Mouse (Mus musculus): ENCODE data around the gene Cars2. TPM values are rescaled to one million over a fixed set of nuclear protein-coding genes. Genes with fewer than 3 reads are reported as not detected.
A peak's percentile ranks its signal among the peaks of the same experiment; 100 is the strongest.

Gene Cars2
- polyA plus RNA-seq, 1 experiment from 2014 or later: 22.9 TPM

DNA sequence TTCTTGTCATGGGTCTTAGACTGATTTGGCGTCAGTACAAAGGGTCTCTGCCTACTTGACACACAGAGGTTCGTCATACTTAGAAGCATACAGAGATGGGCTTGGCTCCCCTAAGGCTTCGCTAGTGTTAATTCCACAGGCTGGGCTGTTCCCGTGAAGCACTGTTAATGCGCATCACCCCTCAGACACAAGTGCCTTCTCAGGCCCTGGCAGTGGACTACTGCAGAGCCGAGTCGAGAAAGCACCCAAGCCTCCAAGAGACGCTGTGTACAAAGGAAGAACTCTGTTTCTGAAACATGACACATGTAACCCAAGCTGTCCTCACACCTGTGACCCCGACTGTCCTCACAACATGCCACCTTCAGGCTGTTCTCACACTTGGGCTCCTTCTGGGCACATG, 9.6 kb upstream of the Cars2 start:
- H3K36me3 ChIP-seq (ENCODE audit: control insufficient read depth, insufficient read depth, low read length): peaks cover 22% of the 10 kb centered on the region
- no peak overlapping the region for H3K9ac ChIP-seq (ENCODE audit: low read depth, low read length)

DNA sequence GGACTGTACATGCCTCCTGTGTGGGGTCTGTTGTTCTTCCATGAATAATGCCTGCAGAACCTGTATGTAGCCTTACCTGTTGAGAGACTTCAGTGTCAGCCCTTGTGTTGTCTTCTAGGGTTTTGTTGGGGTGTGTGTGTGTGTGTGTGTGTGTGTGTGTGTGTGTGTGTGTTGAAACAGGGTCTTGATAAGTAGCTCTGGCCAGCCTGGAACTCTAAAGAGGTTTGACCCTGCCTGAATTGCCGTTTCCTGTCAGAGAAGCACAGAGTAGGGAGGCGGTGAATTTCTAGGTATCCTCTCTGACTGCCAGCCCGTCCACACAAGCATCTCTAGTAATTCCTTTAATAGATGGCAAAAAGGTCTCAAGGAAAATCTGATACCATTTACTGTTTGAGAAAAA, 8.9 kb upstream of the Cars2 start:
- Histone ChIP-seq H3K9me3 (replicated peaks; ENCODE audit: control insufficient read depth, low read length) (0 out of 2 replicates have a peak, but pooled peaks cover 1% of the 10 kb centered on the region), H3K27ac (ENCODE audit: low read depth, low read length) (no peak overlapping the region), H3K27me3 (ENCODE audit: control insufficient read depth, insufficient read depth, low read length) (no peaks in the 10 kb centered on the region), H3K4me2 (peak overlapping the region; percentile 66), H3K4me1 (ENCODE audit: control insufficient read depth, insufficient read depth, low read length) (peaks cover 15% of the 10 kb centered on the region), H3K36me3 (ENCODE audit: control insufficient read depth, insufficient read depth, low read length) (peaks cover 20% of the 10 kb centered on the region), H3K9ac (ENCODE audit: low read depth, low read length) (peak overlapping the region; percentile 83; the same call in 1 of the 2 replicates), H3K4me3 (ENCODE audit: low read depth, low read length) (peak overlapping the region; percentile 87; the same call in 1 of the 2 replicates)
- ATAC-seq (replicated peaks; ENCODE audit: insufficient number of reproducible peaks, low FRiP score, low TSS enrichment): no peak
- WGBS (ENCODE audit: insufficient replicate concordance): 47% methylated on average over 3 of the region's 3 CpGs

More for the DNA sequence above, 9.6 kb upstream of the Cars2 start:
- H3K4me3 ChIP-seq (ENCODE audit: low read depth, low read length): no peak overlapping the region
- H3K27ac ChIP-seq (ENCODE audit: low read depth, low read length): no peak overlapping the region
- no peaks in the 10 kb centered on the region for H3K27me3 ChIP-seq (ENCODE audit: control insufficient read depth, insufficient read depth, low read length)
- peaks cover 13% of the 10 kb centered on the region for H3K4me1 ChIP-seq (ENCODE audit: control insufficient read depth, insufficient read depth, low read length)
- no peak overlapping the region for H3K4me2 ChIP-seq
- 0 out of 2 replicates have a peak, but pooled peaks cover 2% of the 10 kb centered on the region for H3K9me3 ChIP-seq (replicated peaks; ENCODE audit: control insufficient read depth, low read length)
- ATAC-seq (replicated peaks; ENCODE audit: insufficient number of reproducible peaks, low FRiP score, low TSS enrichment): no peak
- 84% methylated on average over 9 of the region's 9 CpGs for WGBS (ENCODE audit: insufficient replicate concordance)

DNA sequence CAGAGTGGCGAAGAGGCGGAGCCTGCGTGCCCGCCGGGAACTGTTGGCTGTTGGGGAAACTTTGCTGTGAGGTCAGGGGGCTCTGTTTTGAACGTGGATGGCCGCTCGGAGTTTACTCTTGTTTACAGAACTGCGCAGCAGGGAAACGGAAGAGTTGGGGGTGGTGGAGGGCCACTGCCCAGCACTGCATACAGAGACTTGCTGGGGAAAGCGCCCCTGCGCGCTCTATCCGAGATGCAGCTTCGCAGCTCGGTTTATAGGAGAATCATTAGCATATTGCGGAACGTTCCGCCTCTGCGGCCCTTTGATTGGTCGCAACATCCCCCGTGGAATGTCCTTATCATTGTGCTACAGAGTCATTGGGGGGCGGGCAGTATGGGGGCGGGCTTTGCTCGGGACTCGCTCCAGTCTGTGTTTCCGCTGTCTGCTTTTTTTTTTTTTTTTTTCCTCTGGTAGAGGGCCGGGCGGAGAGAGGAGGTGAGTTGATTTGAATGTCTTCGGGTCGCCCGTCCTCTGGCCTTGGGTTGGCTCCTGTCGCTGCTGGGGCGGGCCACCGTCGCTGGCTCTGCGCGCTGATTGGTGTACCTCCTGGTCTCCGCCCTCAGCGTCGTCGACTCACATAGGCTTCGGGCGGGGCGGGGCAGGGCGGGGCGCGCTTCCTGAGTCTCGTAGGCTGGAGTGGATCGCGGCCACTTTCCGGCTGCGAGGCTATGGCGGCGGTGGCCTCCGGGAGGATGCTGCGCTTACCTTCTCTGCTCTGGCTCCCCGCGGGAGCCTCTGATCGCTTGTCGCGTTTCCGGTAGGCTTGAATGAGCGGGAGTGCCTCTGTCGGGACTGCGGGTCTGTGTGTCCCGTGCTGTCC, 7.4 kb upstream of the Cars2 start:
- peak; percentile 84 for ATAC-seq (replicated peaks; ENCODE audit: insufficient number of reproducible peaks, low FRiP score, low TSS enrichment)
- Histone ChIP-seq H3K36me3 (ENCODE audit: control insufficient read depth, insufficient read depth, low read length) (0 out of 2 replicates have a peak, but pooled peaks cover 7% of the 10 kb centered on the region), H3K9me3 (replicated peaks; ENCODE audit: control insufficient read depth, low read length) (no peaks in the 10 kb centered on the region), H3K9ac (ENCODE audit: low read depth, low read length) (peak overlapping the region; percentile 95), H3K4me2 (peak overlapping the region; percentile 91), H3K4me3 (ENCODE audit: low read depth, low read length) (peak overlapping the region; percentile 87), H3K27me3 (ENCODE audit: control insufficient read depth, insufficient read depth, low read length) (no peaks in the 10 kb centered on the region), H3K4me1 (ENCODE audit: control insufficient read depth, insufficient read depth, low read length) (peaks cover 18% of the 10 kb centered on the region), H3K27ac (ENCODE audit: low read depth, low read length) (peak overlapping the region; percentile 99)
- WGBS (ENCODE audit: insufficient replicate concordance): under 1% methylated on average over 67 of the region's 67 CpGs

DNA sequence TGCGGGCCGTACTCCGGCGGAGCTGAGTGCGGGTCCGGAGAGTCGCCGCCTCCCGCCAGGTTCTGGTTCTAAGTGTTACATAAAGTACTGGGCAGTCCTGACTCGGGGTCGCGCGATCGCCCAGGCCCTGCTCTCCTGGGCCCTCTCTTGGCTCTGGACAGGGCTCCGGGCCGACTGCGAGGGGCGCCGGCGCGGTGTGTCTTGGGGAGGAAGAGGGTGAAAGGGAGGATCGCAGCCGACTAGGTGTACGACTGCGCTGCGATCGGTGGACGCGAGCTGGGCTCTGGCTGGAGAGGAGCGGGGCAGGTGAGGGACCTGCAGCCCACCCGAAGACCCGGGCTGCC, 6.8 kb upstream of the Cars2 start:
- H3K27me3 ChIP-seq (ENCODE audit: control insufficient read depth, insufficient read depth, low read length): no peaks in the 10 kb centered on the region
- WGBS (ENCODE audit: insufficient replicate concordance): 1% methylated on average over 32 of the region's 32 CpGs
- ATAC-seq (replicated peaks; ENCODE audit: insufficient number of reproducible peaks, low FRiP score, low TSS enrichment): no peak
- H3K9me3 ChIP-seq (replicated peaks; ENCODE audit: control insufficient read depth, low read length): no peaks in the 10 kb centered on the region
- peak overlapping the region; percentile 95 for H3K9ac ChIP-seq (ENCODE audit: low read depth, low read length)
- H3K4me2 ChIP-seq: peak overlapping the region; percentile 91
- peaks cover 18% of the 10 kb centered on the region for H3K4me1 ChIP-seq (ENCODE audit: control insufficient read depth, insufficient read depth, low read length)
- peak overlapping the region; percentile 99 for H3K27ac ChIP-seq (ENCODE audit: low read depth, low read length)
- H3K36me3 ChIP-seq (ENCODE audit: control insufficient read depth, insufficient read depth, low read length): 0 out of 2 replicates have a peak, but pooled peaks cover 7% of the 10 kb centered on the region
- peak overlapping the region; percentile 87 for H3K4me3 ChIP-seq (ENCODE audit: low read depth, low read length)

DNA sequence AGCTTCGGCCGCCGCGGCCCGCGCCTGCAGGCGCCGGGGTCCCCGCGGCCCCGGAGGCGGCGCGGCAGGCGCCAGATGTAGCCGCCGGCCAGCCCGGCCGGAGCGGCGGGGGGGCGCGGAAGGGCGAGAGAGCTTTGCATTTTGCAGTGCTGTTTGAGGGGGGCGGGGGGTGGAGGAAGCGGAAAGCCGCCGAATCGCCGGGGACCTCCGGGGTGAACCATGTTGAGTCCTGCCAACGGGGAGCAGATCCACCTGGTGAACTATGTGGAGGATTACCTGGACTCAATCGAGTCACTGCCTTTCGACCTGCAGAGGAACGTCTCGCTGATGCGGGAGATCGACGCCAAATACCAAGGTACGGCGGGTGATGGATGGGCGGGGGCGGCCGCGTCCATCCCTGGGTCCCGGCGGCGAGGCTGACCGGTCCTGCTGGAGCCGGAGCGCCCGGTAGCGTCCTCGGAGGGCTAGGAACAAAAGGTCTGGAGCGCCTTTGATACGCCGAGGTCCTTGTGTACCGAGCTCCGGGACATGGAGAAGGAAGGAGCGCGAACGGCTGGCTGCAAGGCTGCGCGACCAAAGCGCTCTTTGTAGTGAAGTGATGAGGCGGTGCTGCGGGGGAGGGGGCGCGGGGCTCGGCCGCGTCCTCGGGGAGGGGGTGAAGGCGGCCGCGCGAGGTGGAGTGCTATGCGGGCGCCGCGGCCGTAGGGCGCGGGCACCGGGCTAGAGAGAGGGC, 6.3 kb upstream of the Cars2 start:
- H3K27me3 ChIP-seq (ENCODE audit: control insufficient read depth, insufficient read depth, low read length): no peaks in the 10 kb centered on the region
- H3K4me3 ChIP-seq (ENCODE audit: low read depth, low read length): peak overlapping the region; percentile 87
- no peak for ATAC-seq (replicated peaks; ENCODE audit: insufficient number of reproducible peaks, low FRiP score, low TSS enrichment)
- H3K9me3 ChIP-seq (replicated peaks; ENCODE audit: control insufficient read depth, low read length): no peaks in the 10 kb centered on the region
- WGBS (ENCODE audit: insufficient replicate concordance): under 1% methylated on average over 84 of the region's 85 CpGs
- H3K4me2 ChIP-seq: peak overlapping the region; percentile 91
- H3K27ac ChIP-seq (ENCODE audit: low read depth, low read length): peak overlapping the region; percentile 99
- peak overlapping the region; percentile 95 for H3K9ac ChIP-seq (ENCODE audit: low read depth, low read length)
- peaks cover 18% of the 10 kb centered on the region for H3K4me1 ChIP-seq (ENCODE audit: control insufficient read depth, insufficient read depth, low read length)
- H3K36me3 ChIP-seq (ENCODE audit: control insufficient read depth, insufficient read depth, low read length): 0 out of 2 replicates have a peak, but pooled peaks cover 7% of the 10 kb centered on the region

DNA sequence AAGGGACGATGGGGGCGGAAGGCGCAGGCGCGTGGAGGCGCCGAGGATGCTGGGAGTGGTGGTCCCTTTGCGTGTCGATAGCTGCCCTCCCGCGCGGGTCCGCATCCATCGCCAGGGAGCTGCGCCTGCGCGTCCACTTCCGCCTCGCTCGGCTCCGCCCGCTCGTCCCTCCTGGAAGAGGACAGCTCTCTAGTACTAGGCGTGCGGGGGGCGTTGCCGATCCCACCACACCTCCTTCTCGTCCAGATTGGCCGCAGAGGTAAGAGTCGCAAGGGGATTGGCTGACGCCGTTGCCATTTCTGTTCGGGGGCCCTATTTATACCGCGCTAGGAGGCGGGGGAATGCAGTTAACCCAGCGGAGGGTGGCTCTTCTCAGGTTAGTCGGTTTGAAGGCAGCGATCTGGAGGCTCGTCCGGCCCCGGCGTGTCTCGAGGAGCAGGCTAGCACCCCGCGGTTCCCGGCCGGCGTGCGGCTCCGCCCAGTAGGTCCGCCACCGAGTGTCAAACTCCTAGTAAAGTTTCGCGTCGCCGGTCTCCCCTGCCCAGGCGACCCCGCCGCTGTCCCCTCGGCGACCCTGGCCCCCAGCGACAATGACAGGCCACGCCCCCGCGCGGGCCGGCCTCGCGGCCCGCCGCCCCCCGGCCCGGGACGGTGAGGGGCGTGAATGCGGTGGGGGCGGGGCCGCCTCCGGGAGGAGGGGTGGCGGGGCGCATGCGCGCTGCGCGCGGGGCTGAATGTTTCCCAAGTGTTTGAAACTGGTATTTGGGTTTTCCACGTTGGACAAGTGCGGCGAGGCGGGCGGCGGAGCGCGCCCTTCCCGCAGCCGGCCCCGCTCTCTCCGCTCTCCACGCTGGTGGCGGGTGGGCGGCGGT, 5.4 kb upstream of the Cars2 start:
- Histone ChIP-seq H3K9ac (ENCODE audit: low read depth, low read length) (peak overlapping the region; percentile 95), H3K4me1 (ENCODE audit: control insufficient read depth, insufficient read depth, low read length) (peaks cover 20% of the 10 kb centered on the region), H3K9me3 (replicated peaks; ENCODE audit: control insufficient read depth, low read length) (no peaks in the 10 kb centered on the region), H3K27me3 (ENCODE audit: control insufficient read depth, insufficient read depth, low read length) (no peaks in the 10 kb centered on the region), H3K4me2 (peak overlapping the region; percentile 91), H3K36me3 (ENCODE audit: control insufficient read depth, insufficient read depth, low read length) (no peaks in the 10 kb centered on the region), H3K4me3 (ENCODE audit: low read depth, low read length) (peak overlapping the region; percentile 87), H3K27ac (ENCODE audit: low read depth, low read length) (peak overlapping the region; percentile 99)
- ATAC-seq (replicated peaks; ENCODE audit: insufficient number of reproducible peaks, low FRiP score, low TSS enrichment): peak; percentile 86
- WGBS (ENCODE audit: insufficient replicate concordance): under 1% methylated on average over 103 of the region's 103 CpGs

DNA sequence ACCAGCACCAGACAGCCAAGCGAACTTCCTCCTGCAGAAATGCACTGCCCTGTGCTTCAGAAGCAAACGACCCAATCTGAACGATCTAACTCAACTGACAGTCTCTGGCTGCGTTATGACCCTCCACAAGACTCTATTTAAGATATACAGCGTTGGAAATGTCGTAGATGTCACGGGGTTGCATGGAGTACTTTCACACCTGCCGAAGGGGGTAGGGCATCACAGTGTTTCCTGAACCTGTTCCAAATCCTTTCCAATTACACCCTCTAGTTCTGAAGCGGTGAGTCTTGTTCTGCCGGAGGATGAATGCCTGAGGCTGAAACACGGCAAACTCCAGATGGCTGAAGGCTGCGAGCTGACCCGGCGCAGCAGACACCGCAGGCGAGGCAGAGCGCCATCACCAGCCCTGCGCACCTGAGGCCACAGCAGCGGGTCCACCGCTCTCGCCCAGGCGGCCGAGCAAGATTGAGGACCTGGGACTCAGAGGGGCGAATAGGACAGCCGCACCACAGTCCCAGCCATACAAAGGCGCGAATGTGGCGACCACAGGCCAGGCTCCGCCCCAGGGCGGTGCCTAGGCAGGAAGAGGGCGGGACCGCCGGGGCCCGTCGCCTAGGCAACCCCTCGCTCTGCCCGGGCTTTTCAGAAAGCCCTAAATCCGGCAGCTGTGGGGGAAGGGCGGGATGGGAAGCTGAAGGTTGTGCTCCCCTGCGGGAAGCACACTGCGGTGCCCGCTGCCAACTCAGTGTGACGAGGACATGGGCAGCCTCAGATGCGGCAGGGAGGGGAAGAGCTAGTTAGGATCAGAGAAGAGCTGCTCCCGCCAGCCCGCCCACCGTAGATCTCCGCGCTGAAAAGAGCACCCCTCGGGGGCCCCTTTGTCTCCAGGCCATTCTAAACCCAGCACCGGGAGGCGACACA, 4.5 kb upstream of the Cars2 start, which contains the start of gene Ing1:
TSS of gene Ing1 (plus strand) at position 773 of the 921 bp plus-strand sequence.
- peak within 1 kb of the TSS; percentile 95 for H3K9ac ChIP-seq (ENCODE audit: low read depth, low read length)
- peak within 1 kb of the TSS; percentile 87 for H3K4me3 ChIP-seq (ENCODE audit: low read depth, low read length)
- WGBS (ENCODE audit: insufficient replicate concordance): 1% methylated on average over 52 of the region's 52 CpGs
- peak; percentile 81 for ATAC-seq (replicated peaks; ENCODE audit: insufficient number of reproducible peaks, low FRiP score, low TSS enrichment)
- no peaks in the 10 kb centered on the region for H3K27me3 ChIP-seq (ENCODE audit: control insufficient read depth, insufficient read depth, low read length)
- H3K36me3 ChIP-seq (ENCODE audit: control insufficient read depth, insufficient read depth, low read length): no peaks in the 10 kb centered on the region
- H3K9me3 ChIP-seq (replicated peaks; ENCODE audit: control insufficient read depth, low read length): no peaks in the 10 kb centered on the region
- peak within 1 kb of the TSS; percentile 99 for H3K27ac ChIP-seq (ENCODE audit: low read depth, low read length)
- H3K4me1 ChIP-seq (ENCODE audit: control insufficient read depth, insufficient read depth, low read length): peaks cover 19% of the 10 kb centered on the region
- peak within 1 kb of the TSS; percentile 91 for H3K4me2 ChIP-seq

All from heart, embryonic 11.5 days (tissue).